Mouse (Mus musculus) hindbrain, embryonic 15.5 days (tissue): ENCODE measurements around the gene Gm17651. TPM values are rescaled to one million over a fixed set of nuclear protein-coding genes. Genes with fewer than 3 reads are reported as not detected.
A peak's percentile ranks its signal among the peaks of the same experiment; 100 is the strongest.

Experiments used
- ATAC-seq: fragments of 200-750 bp; cut with Nextera tagmentation; 2 replicates; pipeline ENCODE4 v1.8.0; 2017; ENCODE audit warnings: low read depth, moderate number of reproducible peaks, moderate TSS enrichment; ENCODE audit not compliant: low FRiP score
- H3K27ac ChIP-seq: fragments of 300-500 bp; sonication (generic); replicated peaks from 2 replicates; pipeline ENCODE4 v1.5.1; 2015; ENCODE audit warnings: mild to moderate bottlenecking, inconsistent platforms
- H3K27me3 ChIP-seq: fragments of 300-500 bp; sonication (generic); 2 replicates; pipeline ENCODE4 v1.6.1; 2015; ENCODE audit warnings: control low read depth, inconsistent platforms
- H3K36me3 ChIP-seq: fragments of 300-500 bp; sonication (generic); 2 replicates; pipeline ENCODE4 v1.6.1; 2015; ENCODE audit warnings: control low read depth, inconsistent platforms
- H3K4me1 ChIP-seq: fragments of 300-500 bp; sonication (generic); replicated peaks from 2 replicates; pipeline ENCODE4 v1.6.1; 2015; ENCODE audit warnings: control low read depth, inconsistent platforms
- H3K4me2 ChIP-seq: fragments of 300-500 bp; sonication (generic); 2 replicates; pipeline ENCODE4 v1.6.1; 2015; ENCODE audit warnings: moderate library complexity, mild to moderate bottlenecking, inconsistent platforms
- H3K4me3 ChIP-seq: fragments of 300-500 bp; sonication (generic); 2 replicates; pipeline ENCODE4 v1.5.1; 2015; ENCODE audit warnings: mild to moderate bottlenecking, inconsistent platforms
- H3K9ac ChIP-seq: fragments of 300-500 bp; sonication (generic); 2 replicates; pipeline ENCODE4 v1.6.1; 2015; ENCODE audit warnings: inconsistent platforms
- H3K9me3 ChIP-seq: fragments of 300-500 bp; sonication (generic); 2 replicates; pipeline ENCODE4 v1.6.1; 2016; ENCODE audit warnings: control low read depth, inconsistent platforms
- WGBS: fragments of 180-500 bp; shearing (Covaris S2); methylation state at CpG from one replicate; pipeline ENCODE4 v1.1.7; 2015; 5-methylcytosine and 5-hydroxymethylcytosine counted together
- polyA plus RNA-seq: library from polyadenylated mRNA; unstranded; fragments of >200 nt; fragmentation: Nextera tagmentation; extraction: Ambion mirVana; gene quantifications from 2 replicates; pipeline ENCODE4 v1.2.1, GENCODE M21; 2015

Gm17651 gene
- polyA plus RNA-seq, 1 experiment from 2014 or later: not detected

DNA sequence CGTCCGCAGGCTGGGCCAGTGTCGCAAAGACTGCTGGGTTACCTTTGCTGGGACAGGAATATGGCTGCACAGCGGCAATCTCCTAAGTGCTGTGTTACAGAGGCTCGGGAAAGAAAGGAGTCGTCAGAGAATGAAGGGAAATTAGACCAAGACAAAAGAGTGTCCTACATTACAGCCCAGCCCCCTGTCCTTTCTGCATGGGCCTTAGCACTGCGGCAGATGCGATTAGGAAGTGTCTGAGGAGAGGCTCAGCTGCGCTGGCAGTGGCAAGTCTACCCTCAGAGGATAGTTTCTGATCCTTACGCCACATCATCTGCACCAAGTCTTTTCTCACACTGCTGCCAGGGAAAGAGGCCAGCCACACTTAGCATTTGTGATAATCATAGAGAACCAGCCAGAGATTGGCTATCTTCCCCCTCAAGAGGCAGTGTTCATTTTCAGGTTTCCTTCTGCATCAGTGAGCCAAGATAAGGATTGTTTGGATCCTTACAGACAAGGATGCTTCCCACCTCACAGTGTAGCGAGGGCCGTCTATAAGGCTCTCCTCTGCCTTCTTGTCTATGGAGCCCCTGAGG, 17.0 kb upstream of the Gm17651 start:
- H3K4me1 ChIP-seq: no peaks in the 10 kb centered on the region
- peaks cover 50% of the 10 kb centered on the region for H3K36me3 ChIP-seq
- no peaks in the 10 kb centered on the region for H3K9me3 ChIP-seq
- H3K27ac ChIP-seq: no peak overlapping the region
- no peak overlapping the region for H3K4me3 ChIP-seq
- no peaks in the 10 kb centered on the region for H3K27me3 ChIP-seq
- no peak overlapping the region for H3K4me2 ChIP-seq
- H3K9ac ChIP-seq: no peak overlapping the region
- peak; percentile 60; the same call in 1 of the 2 replicates for ATAC-seq
- 56% methylated on average over 12 of the region's 12 CpGs for WGBS

DNA sequence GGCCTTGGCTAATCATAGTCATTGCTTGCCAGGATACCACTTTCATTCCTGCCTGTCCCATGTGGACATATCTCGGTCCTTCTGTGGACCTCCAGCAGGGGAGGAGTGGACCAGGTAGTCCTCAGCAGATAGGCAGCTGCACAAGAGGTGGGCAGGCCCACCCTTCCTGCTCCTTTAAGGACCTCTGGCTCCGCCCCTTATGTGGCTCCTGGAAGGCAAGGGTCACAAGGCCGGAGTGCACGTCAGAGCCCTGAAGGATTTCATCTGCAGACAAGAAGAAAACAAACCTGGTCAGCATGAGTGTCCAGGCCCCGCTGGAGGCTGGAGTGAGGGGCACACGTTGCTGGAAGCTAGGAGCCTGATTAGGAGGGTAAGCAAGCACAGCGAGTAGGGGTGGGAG, 16.1 kb upstream of the Gm17651 start:
- Histone ChIP-seq H3K4me1 (no peaks in the 10 kb centered on the region), H3K4me2 (no peak overlapping the region), H3K27me3 (no peaks in the 10 kb centered on the region), H3K4me3 (no peak overlapping the region), H3K9me3 (no peaks in the 10 kb centered on the region), H3K36me3 (peaks cover 45% of the 10 kb centered on the region), H3K27ac (no peak overlapping the region), H3K9ac (no peak overlapping the region)
- WGBS: 65% methylated on average over 7 of the region's 7 CpGs
- ATAC-seq: no peak

DNA sequence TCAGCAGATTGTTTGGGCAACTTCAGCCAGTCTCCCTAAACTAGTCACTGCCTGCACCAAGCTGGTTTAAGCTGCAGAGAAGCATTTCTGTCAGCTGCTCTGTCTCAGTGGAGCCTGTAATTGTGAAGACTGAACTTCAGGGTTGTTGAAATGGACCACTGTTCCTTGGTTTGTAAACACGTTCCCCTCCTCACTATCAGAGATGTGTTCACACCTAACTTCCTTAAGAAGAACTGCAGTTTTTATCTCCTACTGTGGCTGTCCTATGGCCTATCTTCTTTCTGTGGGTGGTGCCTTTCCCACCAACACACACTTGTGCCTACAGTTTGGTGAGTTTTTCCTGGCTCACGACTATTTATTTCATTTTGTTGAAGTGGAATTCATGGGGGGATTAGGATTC, 14.8 kb upstream of the Gm17651 start:
- 82% methylated on average over 2 of the region's 2 CpGs for WGBS
- Histone ChIP-seq H3K4me3 (no peak overlapping the region), H3K9ac (no peak overlapping the region), H3K27ac (no peak overlapping the region), H3K27me3 (no peaks in the 10 kb centered on the region), H3K4me1 (no peaks in the 10 kb centered on the region), H3K36me3 (peaks cover 32% of the 10 kb centered on the region), H3K4me2 (no peak overlapping the region), H3K9me3 (no peaks in the 10 kb centered on the region)
- no peak for ATAC-seq

DNA sequence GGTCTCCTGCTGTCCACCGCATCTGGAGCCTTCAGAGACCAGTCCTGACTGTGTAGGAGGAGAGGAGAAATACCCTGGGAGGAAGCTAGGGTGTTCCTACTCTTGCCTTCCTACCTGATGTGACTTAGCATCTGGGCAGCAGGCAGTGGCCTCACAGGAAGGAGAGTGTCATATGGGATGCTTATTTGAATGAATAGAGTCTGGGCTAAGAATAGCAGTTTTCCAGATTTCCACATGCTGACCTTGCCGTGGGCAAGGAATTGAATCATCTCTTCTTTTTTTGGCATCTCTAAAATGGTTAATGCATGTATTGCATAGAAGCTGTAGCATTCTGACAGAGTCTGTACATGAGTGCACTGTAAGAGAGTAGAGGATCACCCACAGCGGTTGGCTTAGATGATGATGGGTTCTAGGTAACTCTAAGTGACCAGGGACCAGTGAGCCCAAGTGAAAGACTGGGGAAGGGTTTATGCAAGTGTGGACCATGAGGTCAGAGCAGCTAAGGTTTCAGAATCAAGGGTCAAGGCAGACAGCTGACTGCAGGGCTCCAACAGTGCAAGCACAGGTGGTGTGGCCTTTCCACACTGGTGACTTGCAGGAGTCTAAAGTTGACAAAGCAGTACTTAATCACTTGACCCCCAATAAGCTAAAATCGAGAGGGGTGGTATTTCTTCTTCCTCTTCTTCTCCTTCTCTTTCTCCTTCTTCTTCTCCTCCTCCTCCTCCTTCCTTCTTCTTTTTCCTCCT, 12.1 kb upstream of the Gm17651 start:
- H3K27ac ChIP-seq: no peak overlapping the region
- H3K36me3 ChIP-seq: peaks cover 11% of the 10 kb centered on the region; the same call in 1 of the 2 replicates
- no peaks in the 10 kb centered on the region for H3K9me3 ChIP-seq
- 89% methylated on average over 4 of the region's 4 CpGs for WGBS
- no peak overlapping the region for H3K4me2 ChIP-seq
- H3K4me3 ChIP-seq: no peak overlapping the region
- peaks cover 12% of the 10 kb centered on the region for H3K4me1 ChIP-seq
- H3K27me3 ChIP-seq: peaks cover 10% of the 10 kb centered on the region; the same call in 1 of the 2 replicates
- ATAC-seq: no peak
- no peak overlapping the region for H3K9ac ChIP-seq

DNA sequence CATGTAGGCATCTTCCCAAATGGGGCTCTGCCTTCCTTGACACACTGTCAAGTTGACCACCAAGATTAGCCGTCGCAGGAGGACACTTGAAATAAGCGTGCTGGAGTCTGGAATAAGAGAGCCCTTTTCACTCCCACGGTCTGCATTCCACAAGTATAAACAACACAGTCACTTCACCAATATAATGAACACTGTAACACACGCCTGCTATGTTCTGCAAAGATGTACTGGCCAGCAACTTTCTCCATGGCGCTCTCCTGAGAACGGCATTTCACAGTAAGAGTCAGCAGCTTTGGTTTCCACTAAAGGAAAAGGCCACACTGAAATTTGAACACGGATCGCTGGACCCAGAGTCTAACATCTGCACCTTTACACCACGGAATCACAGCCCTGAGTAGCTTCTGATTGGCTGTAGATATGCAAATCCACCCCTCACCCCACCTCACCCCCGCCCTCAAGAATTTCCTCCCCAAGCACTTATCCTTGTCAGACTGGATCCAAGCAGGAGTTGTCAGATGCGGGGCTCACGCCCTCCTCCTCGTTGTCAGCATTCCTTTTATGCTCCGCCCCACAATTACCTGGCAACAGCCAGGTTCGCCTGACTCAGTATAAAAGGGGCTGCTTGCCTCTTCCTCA, 9.2 kb upstream of the Gm17651 start:
- H3K27me3 ChIP-seq: peaks cover 10% of the 10 kb centered on the region; the same call in 1 of the 2 replicates
- H3K27ac ChIP-seq: no peak overlapping the region
- no peak overlapping the region for H3K9ac ChIP-seq
- H3K4me1 ChIP-seq: peaks cover 20% of the 10 kb centered on the region
- WGBS: 6% methylated on average over 16 of the region's 16 CpGs
- peak overlapping the region; percentile 13; the same call in 1 of the 2 replicates for H3K4me3 ChIP-seq
- H3K36me3 ChIP-seq: no peaks in the 10 kb centered on the region
- H3K4me2 ChIP-seq: peak overlapping the region; percentile 39
- ATAC-seq: no peak
- no peaks in the 10 kb centered on the region for H3K9me3 ChIP-seq

DNA sequence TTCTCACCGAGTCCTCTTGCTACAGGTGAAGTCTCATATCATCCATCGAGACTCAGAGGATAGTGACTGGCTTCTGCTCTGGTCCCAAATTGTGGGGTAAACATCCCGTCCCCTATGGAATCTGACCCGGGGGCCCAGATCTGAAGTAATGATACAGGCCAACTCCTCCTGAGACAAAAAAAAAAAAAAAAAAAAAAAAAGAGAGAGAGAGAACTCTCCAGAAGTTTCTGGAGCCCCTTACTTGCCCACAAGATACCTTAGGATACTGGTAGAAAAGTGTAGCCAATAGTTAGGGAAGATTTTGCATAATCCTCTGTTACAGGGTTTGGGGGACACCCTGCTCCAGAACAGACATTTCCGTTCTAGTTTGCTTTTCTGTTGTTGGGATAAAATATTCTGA, 8.1 kb upstream of the Gm17651 start:
- Histone ChIP-seq H3K4me2 (peak overlapping the region; percentile 76), H3K27me3 (peaks cover 10% of the 10 kb centered on the region; the same call in 1 of the 2 replicates), H3K36me3 (no peaks in the 10 kb centered on the region), H3K4me3 (peak overlapping the region; percentile 41; the same call in 1 of the 2 replicates), H3K27ac (no peak overlapping the region), H3K9ac (no peak overlapping the region), H3K4me1 (peaks cover 20% of the 10 kb centered on the region), H3K9me3 (no peaks in the 10 kb centered on the region)
- no peak for ATAC-seq
- WGBS: 27% methylated on average over 5 of the region's 5 CpGs

DNA sequence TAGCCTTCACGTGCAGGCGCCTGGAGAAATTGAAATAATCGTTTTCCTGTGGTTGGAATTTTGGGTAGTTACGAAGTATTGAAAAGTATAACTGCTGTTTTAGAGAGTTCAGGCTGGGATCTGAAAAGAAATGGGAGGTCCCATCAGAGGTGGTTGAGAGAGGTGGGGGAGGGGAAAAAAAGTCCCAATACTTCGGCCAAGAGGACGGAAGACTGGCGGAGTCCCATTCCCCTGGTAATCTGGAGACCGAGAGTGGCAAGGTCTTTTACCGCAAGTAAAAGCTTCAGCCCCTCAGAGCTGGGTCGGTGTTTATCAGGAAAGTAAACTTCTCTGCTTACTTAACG, 7.6 kb upstream of the Gm17651 start:
- H3K27me3 ChIP-seq: peaks cover 10% of the 10 kb centered on the region; the same call in 1 of the 2 replicates
- H3K4me1 ChIP-seq: peaks cover 20% of the 10 kb centered on the region
- ATAC-seq: no peak
- H3K4me2 ChIP-seq: peak overlapping the region; percentile 76
- H3K9me3 ChIP-seq: no peaks in the 10 kb centered on the region
- no peaks in the 10 kb centered on the region for H3K36me3 ChIP-seq
- no peak overlapping the region for H3K27ac ChIP-seq
- H3K9ac ChIP-seq: no peak overlapping the region
- H3K4me3 ChIP-seq: peak overlapping the region; percentile 41
- WGBS: 1% methylated on average over 11 of the region's 11 CpGs

DNA sequence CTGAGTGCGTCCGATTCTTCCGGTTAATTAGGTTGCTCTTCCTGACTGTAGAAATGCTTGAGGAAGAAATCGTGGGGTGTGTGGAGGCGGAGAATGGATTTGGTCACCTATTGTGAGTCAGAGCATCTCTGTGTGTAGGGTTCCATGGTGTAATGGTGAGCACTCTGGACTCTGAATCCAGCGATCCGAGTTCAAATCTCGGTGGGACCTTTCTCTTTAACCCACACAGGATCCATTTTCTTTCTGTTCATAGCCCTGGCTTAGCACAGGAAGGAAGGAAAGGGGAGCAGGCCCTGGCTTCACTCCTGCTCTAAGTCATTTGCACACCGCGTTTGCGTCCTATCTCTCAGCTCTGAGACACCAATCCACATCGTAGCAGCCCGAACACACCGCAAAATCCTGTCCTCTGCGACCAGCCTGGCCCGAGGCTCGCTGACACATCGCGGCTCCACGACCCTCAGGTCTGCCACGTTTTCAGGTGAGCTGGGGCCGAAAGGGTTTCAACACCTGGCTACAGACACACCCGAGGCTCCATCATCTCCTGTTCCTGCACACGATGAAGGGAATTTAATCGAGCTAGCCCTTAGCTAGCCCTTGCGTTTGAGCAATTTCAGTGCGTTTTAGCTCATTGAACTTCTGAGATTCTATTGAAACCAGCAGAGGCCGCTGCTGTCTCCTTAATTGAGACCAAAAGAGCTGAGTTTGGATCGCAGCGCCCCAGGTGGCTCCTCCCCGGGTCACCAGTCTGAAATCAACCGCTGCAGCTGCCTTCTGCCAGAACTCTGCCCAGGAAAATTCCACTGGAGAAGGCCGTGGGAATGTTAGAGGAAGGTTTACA, 7.0 kb upstream of the Gm17651 start:
- Histone ChIP-seq H3K9ac (peak overlapping the region; percentile 45), H3K27ac (peak overlapping the region; percentile 39; the same call in 1 of the 2 replicates), H3K27me3 (peaks cover 10% of the 10 kb centered on the region; the same call in 1 of the 2 replicates), H3K4me1 (peaks cover 20% of the 10 kb centered on the region), H3K36me3 (no peaks in the 10 kb centered on the region), H3K9me3 (no peaks in the 10 kb centered on the region), H3K4me3 (peak overlapping the region; percentile 41), H3K4me2 (peak overlapping the region; percentile 76)
- ATAC-seq: peak; percentile 56
- 1% methylated on average over 33 of the region's 33 CpGs for WGBS

DNA sequence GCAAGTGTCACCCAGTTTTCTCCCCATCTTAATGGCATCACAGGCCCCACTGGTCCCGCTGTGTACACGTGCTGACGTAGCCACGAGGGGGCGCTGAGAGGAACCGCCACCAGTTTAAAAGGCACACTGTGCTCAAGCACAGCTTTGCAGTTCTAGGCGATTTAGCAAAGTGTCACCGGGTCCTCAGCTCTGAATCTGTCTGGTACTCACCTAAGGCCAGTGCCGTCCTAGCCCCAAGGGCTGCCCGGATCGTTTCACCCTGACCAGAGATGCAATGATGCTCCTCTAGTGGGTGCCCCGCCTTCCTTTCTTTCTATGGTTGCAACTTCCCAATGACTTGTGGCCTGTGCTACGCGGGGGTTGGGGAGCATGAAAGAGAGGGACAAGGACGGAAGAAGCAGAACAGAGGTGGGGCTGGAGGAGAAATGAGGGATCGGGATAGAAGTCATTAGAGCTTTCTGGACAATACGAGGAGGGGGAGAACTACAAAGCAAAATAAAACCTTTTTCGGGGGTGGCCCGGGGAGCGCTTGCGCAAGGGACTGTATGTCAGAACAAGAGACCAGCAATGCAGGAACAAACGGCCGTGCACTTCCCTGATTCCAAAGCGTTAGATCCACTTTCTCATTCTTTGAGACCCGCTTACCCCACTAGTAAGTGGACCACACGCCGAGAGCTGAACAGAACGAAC, 6.3 kb upstream of the Gm17651 start:
- Histone ChIP-seq H3K36me3 (no peaks in the 10 kb centered on the region), H3K27me3 (peaks cover 10% of the 10 kb centered on the region; the same call in 1 of the 2 replicates), H3K27ac (no peak overlapping the region), H3K4me3 (peak overlapping the region; percentile 41), H3K9ac (peak overlapping the region; percentile 37), H3K9me3 (no peaks in the 10 kb centered on the region), H3K4me2 (peak overlapping the region; percentile 76), H3K4me1 (peaks cover 20% of the 10 kb centered on the region)
- WGBS: 2% methylated on average over 28 of the region's 28 CpGs
- ATAC-seq: peak; percentile 74

DNA sequence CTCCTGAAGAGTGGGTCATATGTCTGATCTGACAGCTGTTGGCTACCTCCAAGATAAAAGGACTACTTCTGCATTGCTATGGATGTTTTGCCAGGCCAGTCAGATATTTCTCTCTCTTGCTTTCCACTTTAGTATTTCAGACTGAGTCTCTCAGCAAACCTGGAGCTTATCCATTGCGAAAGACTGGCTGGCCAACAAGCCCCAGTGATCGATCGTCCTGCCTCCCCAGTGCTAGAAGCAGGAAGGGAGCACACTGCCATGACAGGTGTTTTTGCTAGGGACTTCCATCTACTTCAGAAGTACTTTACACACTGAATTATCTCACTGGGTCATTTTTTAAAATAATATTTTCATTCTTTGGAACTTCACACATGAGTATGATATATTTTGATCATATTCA, 3.9 kb upstream of the Gm17651 start:
- H3K9ac ChIP-seq: no peak overlapping the region
- 99% methylated on average over 3 of the region's 3 CpGs for WGBS
- no peaks in the 10 kb centered on the region for H3K36me3 ChIP-seq
- H3K27me3 ChIP-seq: peaks cover 9% of the 10 kb centered on the region; the same call in 1 of the 2 replicates
- no peak overlapping the region for H3K27ac ChIP-seq
- H3K9me3 ChIP-seq: no peaks in the 10 kb centered on the region
- peaks cover 16% of the 10 kb centered on the region for H3K4me1 ChIP-seq
- ATAC-seq: no peak
- H3K4me2 ChIP-seq: no peak overlapping the region
- no peak overlapping the region for H3K4me3 ChIP-seq

DNA sequence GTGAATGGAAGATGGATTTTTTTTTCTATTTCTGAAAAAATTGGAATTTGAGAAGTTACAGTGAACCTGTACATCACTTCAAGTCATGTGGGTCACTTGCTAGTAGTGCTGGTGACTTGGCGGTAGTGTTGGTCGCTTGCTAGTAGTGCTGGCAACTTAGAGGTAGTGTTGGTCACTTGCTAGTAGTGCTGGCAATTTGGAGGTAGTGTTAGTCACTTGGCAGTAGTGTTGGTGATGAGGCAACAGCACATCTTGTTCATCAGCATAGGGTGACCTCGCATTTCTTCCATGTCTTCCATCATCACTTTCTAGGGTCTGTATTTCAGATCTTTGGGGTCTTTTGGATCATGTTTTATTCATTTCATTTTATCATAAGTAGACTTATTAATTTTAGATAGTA, 1.6 kb upstream of the Gm17651 start:
- ATAC-seq: no peak
- Histone ChIP-seq H3K9me3 (no peaks in the 10 kb centered on the region), H3K36me3 (peaks cover 6% of the 10 kb centered on the region; the same call in 1 of the 2 replicates), H3K4me3 (no peak overlapping the region), H3K4me2 (no peak overlapping the region), H3K9ac (no peak overlapping the region), H3K27ac (no peak overlapping the region), H3K27me3 (no peaks in the 10 kb centered on the region), H3K4me1 (0 out of 2 replicates have a peak, but pooled peaks cover 3% of the 10 kb centered on the region)
- 93% methylated on average over 3 of the region's 3 CpGs for WGBS
